Mouse (Mus musculus) lung, adult 2 months (tissue): ENCODE data around the gene Tgfa.

Experiments used
- CTCF ChIP-seq: fragments of 200-500 bp; IDR thresholded peaks from 2 replicates; pipeline ENCODE4 v1.5.1; 2011; ENCODE audit warnings: mild to moderate bottlenecking, low read length, control low read depth; ENCODE audit not compliant: insufficient read depth
- POLR2A ChIP-seq: fragments of 200-500 bp; IDR thresholded peaks from 2 replicates; pipeline ENCODE4 v1.6.1; 2011; ENCODE audit warnings: low read depth, mild to moderate bottlenecking, control low read depth, low read length, borderline replicate concordance; ENCODE audit errors: extremely low read depth

GRCm38 (mm10) chr6:86245965-86246364 is 50.9 kb downstream of the Tgfa start:
- TF ChIP-seq POLR2A (no peak), CTCF (no peak)
